Mouse (Mus musculus): Measurements from ENCODE around the gene Proser3. TPM values are rescaled to one million over a fixed set of nuclear protein-coding genes. Genes with fewer than 3 reads are reported as not detected.

Gene Proser3
- polyA plus RNA-seq, 1 experiment, result not detected

DNA sequence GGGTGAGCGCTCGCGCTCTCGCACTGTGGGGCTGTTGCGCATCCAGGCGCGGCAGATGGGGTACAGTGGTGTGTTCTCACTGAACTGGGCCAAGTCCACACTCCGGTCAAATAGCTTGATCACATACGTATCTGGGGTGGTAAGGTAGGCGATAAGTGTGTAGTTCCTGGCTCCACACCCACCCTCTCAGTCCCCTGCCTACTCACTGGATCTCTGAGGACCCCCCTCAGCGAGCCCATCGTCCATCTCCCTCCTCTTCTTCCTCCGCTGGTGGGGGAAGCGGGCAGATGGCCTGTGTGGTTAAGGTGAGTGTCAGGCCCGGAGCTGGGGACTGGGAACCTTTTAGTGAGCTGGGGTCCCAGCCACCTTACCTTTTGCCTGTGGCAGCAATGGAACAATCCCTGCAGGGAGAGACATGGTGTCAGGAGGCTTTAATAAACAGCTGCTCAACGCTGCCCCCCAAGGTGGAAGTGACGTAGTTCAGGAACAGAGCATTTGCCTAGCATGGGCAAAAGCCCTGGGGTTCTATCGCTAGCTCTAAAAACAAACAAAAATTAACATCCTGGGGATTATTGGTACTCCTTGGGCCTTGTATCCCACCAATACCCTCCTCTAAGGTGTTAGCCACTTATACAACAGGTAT lies 4.9 kb upstream of the Proser3 start:
- Histone ChIP-seq H3K4me1 (ENCODE audit: control insufficient read depth, insufficient read depth, low read length) (peaks cover 24% of the 10 kb centered on the region), H3K27ac (ENCODE audit: insufficient read depth, low read depth, low read length) (no peak overlapping the region), H3K4me3 (ENCODE audit: insufficient read depth, low read depth, low read length) (no peak overlapping the region)
- 89% methylated on average over 18 of the region's 18 CpGs for WGBS
- TF ChIP-seq CTCF (IDR thresholded peaks at IDR 0.05; ENCODE audit: insufficient read depth, low read depth, low read length) (no peak), POLR2A (IDR thresholded peaks at IDR 0.05; ENCODE audit: insufficient read depth, low read depth, low read length) (no peak)

DNA sequence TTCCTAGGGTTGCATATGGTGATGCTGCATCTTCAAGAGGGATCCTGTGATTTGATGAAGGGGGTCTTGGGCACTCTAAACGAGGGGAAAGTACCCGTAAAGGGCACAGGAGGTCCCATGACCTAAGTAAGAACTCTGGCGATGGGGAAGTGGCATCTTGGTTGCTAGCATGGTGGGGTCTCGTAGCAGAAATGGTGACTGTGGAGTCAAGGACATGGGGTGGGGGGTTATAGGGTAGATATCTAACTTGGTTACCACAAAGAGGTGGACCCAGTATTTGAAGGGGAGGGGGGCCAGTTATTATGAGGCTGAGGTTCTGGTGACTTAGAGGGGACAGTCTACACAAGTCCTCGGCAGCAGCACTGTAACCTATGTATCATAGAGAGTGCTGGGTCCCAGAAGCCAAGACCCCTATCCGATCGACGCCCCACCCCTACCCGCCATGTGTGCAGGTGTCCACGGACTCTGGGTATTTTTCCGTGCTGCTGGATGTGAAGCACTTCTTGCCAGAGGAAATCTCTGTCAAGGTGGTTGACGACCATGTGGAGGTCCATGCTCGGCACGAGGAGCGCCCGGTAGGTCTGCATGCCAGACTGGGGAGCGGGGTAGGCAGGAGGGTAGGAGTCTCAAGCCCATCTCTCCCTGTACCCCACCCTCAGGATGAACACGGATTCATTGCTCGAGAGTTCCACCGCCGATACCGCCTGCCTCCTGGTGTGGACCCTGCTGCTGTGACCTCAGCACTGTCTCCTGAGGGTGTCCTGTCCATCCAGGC lies 1.9 kb upstream of the Proser3 start:
- TF ChIP-seq CTCF (IDR thresholded peaks at IDR 0.05; ENCODE audit: insufficient read depth, low read depth, low read length) (no peak), POLR2A (IDR thresholded peaks at IDR 0.05; ENCODE audit: insufficient read depth, low read depth, low read length) (no peak)
- H3K27ac ChIP-seq (ENCODE audit: insufficient read depth, low read depth, low read length), result no peak overlapping the region
- 82% methylated on average over 22 of the region's 22 CpGs for WGBS

DNA sequence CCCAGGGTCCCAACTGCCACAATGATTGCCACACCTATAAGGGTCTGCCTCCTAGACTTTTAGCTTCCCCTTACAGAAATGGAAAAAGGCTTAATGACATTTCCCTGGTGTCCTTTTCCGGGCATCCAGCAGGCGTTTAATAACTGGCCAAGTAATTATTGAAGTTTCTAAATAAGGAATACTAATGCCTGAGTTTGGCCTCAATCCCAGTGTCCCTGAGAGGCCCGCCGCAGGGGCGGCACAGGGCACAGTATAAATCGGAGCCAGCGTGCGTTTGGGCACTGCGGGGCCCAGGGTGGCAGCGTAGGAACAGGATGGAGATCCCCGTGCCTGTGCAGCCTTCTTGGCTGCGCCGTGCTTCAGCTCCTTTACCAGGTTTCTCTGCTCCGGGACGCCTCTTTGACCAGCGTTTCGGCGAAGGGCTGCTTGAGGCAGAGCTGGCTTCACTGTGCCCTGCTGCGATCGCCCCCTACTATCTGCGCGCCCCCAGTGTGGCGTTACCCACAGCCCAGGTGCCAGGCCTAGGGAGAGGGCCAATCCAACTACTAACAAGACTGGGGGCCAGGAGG lies 1.0 kb upstream of the Proser3 start:
- TF ChIP-seq POLR2A (IDR thresholded peaks at IDR 0.05; ENCODE audit: insufficient read depth, low read depth, low read length) (no peak), CTCF (IDR thresholded peaks at IDR 0.05; ENCODE audit: insufficient read depth, low read depth, low read length) (no peak)
- H3K4me1 ChIP-seq (ENCODE audit: control insufficient read depth, insufficient read depth, low read length), result peaks cover 18% of the 10 kb centered on the region
- peak overlapping the region; percentile 52 for H3K27ac ChIP-seq (ENCODE audit: insufficient read depth, low read depth, low read length)
- WGBS, result under 1% methylated on average over 23 of the region's 23 CpGs
- H3K4me3 ChIP-seq (ENCODE audit: insufficient read depth, low read depth, low read length), result peak overlapping the region; percentile 44

More for the DNA sequence above, 1.9 kb upstream of the Proser3 start:
- Histone ChIP-seq H3K4me3 (ENCODE audit: insufficient read depth, low read depth, low read length) (no peak overlapping the region), H3K4me1 (ENCODE audit: control insufficient read depth, insufficient read depth, low read length) (peaks cover 23% of the 10 kb centered on the region)

DNA sequence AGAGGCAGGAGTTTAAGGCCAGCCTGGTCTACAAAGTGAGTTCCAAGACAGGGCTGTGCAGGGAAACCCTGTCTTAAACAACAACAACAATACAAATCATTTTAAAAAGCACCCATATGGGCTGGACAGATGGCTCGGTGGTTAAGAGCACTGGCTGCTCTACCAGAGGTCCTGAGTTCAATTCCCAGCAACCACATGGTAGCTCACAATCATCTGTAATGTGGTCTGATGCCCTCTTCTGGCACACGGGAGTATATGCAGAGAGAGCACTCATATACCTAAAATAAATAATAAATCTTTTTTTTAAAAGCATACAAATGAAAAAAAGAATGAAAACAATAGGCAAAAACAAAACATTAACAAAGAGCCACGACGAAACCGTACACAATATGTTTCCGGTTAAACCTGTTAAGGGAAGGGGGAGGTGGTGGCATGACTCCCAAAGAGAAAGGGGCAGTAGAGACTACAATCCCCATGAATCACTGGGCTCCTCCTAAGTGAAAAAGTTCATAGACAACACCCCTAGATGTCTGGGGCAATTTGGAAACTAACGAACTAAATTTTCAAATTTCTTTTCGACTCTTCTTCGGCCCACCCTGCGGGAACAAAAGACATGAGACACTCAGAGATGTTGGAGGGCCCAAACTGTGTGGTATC lies 526 bp downstream of the Proser3 start:
- Histone ChIP-seq H3K4me1 (ENCODE audit: control insufficient read depth, insufficient read depth, low read length) (peaks cover 13% of the 10 kb centered on the region), H3K4me3 (ENCODE audit: insufficient read depth, low read depth, low read length) (peak overlapping the region; percentile 72), H3K27ac (ENCODE audit: insufficient read depth, low read depth, low read length) (peak overlapping the region; percentile 90)
- TF ChIP-seq CTCF (IDR thresholded peaks at IDR 0.05; ENCODE audit: insufficient read depth, low read depth, low read length) (no peak), POLR2A (IDR thresholded peaks at IDR 0.05; ENCODE audit: insufficient read depth, low read depth, low read length) (no peak)
- 3% methylated on average over 10 of the region's 10 CpGs for WGBS

DNA sequence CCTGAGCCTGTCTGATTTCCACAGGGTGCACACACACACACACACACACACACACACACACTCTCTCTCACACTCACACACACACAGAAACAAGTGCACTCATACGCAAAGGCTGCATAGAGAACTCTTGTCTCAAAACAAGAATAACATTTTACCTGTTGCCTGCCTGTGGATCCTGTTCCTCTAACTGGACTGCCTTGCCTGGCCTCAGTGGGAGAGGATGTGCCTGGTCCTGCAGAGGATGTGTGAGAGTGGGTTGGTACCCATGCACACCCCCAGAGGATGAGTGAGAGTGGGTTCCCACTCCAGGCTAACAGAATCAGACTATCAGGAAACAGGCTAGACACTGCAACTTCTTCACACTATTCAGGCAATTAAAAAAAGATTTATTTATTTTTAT lies 1.5 kb downstream of the Proser3 start:
- 92% methylated on average over 1 of the region's 1 CpGs for WGBS
- no peak for TF ChIP-seq CTCF (IDR thresholded peaks at IDR 0.05; ENCODE audit: insufficient read depth, low read depth, low read length)
- TF ChIP-seq POLR2A (IDR thresholded peaks at IDR 0.05; ENCODE audit: insufficient read depth, low read depth, low read length), result no peak
- H3K4me1 ChIP-seq (ENCODE audit: control insufficient read depth, insufficient read depth, low read length), result peaks cover 13% of the 10 kb centered on the region
- no peak overlapping the region for H3K27ac ChIP-seq (ENCODE audit: insufficient read depth, low read depth, low read length)
- no peak overlapping the region for H3K4me3 ChIP-seq (ENCODE audit: insufficient read depth, low read depth, low read length)

- no peak for TF ChIP-seq POLR2A (IDR thresholded peaks at IDR 0.05; ENCODE audit: insufficient read depth, low read depth, low read length)
- no peak for TF ChIP-seq CTCF (IDR thresholded peaks at IDR 0.05; ENCODE audit: insufficient read depth, low read depth, low read length)
- WGBS, result 86% methylated on average over 2 of the region's 2 CpGs
Measured at GRCm38 (mm10) chr7:30549880-30550279, 2.2 kb downstream of the Proser3 start.

GRCm38 (mm10) chr7:30544327-30544726 lies 7.8 kb downstream of the Proser3 start:
- 86% methylated on average over 2 of the region's 2 CpGs for WGBS
- no peak overlapping the region for H3K4me3 ChIP-seq (ENCODE audit: insufficient read depth, low read depth, low read length)
- TF ChIP-seq POLR2A (IDR thresholded peaks at IDR 0.05; ENCODE audit: insufficient read depth, low read depth, low read length), result no peak
- no peak for TF ChIP-seq CTCF (IDR thresholded peaks at IDR 0.05; ENCODE audit: insufficient read depth, low read depth, low read length)

More at GRCm38 (mm10) chr7:30549880-30550279, 2.2 kb downstream of the Proser3 start:
- Histone ChIP-seq H3K27ac (ENCODE audit: insufficient read depth, low read depth, low read length) (no peak overlapping the region), H3K4me1 (ENCODE audit: control insufficient read depth, insufficient read depth, low read length) (peaks cover 13% of the 10 kb centered on the region), H3K4me3 (ENCODE audit: insufficient read depth, low read depth, low read length) (no peak overlapping the region)

GRCm38 (mm10) chr7:30540572-30540971 lies 11.5 kb downstream of the Proser3 start:
- no peak overlapping the region for H3K27ac ChIP-seq (ENCODE audit: insufficient read depth, low read depth, low read length)
- TF ChIP-seq CTCF (IDR thresholded peaks at IDR 0.05; ENCODE audit: insufficient read depth, low read depth, low read length), result no peak
- TF ChIP-seq POLR2A (IDR thresholded peaks at IDR 0.05; ENCODE audit: insufficient read depth, low read depth, low read length), result no peak
- H3K4me3 ChIP-seq (ENCODE audit: insufficient read depth, low read depth, low read length), result no peak overlapping the region
- 92% methylated on average over 7 of the region's 7 CpGs for WGBS
- peaks cover 1% of the 10 kb centered on the region; the same call in 1 of the 2 replicates for H3K4me1 ChIP-seq (ENCODE audit: control insufficient read depth, insufficient read depth, low read length)

More at GRCm38 (mm10) chr7:30544327-30544726, 7.8 kb downstream of the Proser3 start:
- Histone ChIP-seq H3K4me1 (ENCODE audit: control insufficient read depth, insufficient read depth, low read length) (no peaks in the 10 kb centered on the region), H3K27ac (ENCODE audit: insufficient read depth, low read depth, low read length) (no peak overlapping the region)

Measured in olfactory bulb, adult 2 months (tissue).